Mouse (Mus musculus) hindbrain, embryonic 14.5 days (tissue): Measurements from ENCODE around the gene Col4a3. TPM values are rescaled to one million over a fixed set of nuclear protein-coding genes. Genes with fewer than 3 reads are reported as not detected.

ENCODE experiments used
- ATAC-seq: fragments of 200-750 bp; cut with Nextera tagmentation; 2 replicates; pipeline ENCODE4 v1.8.0; 2017; ENCODE audit warnings: moderate number of reproducible peaks, mild to moderate bottlenecking, moderate TSS enrichment, moderate library complexity; ENCODE audit not compliant: low FRiP score
- DNase-seq: peaks from one replicate; pipeline ENCODE4 v3.0.0-alpha.2; 2015; ENCODE audit warnings: low spot score
- H3K27ac ChIP-seq: fragments of 300-500 bp; sonication (generic); 2 replicates; pipeline ENCODE4 v1.5.1; 2014; ENCODE audit warnings: mild to moderate bottlenecking, moderate library complexity
- H3K27me3 ChIP-seq: fragments of 300-500 bp; sonication (generic); 2 replicates; pipeline ENCODE4 v1.6.1; 2014; ENCODE audit warnings: mild to moderate bottlenecking, low read length, mixed read lengths; ENCODE audit not compliant: control insufficient read depth, insufficient read depth
- H3K36me3 ChIP-seq: fragments of 300-500 bp; sonication (generic); replicated peaks from 2 replicates; pipeline ENCODE4 v1.6.1; 2014; ENCODE audit not compliant: control insufficient read depth, insufficient read depth
- H3K4me1 ChIP-seq: fragments of 300-500 bp; sonication (generic); replicated peaks from 2 replicates; pipeline ENCODE4 v1.6.1; 2014; ENCODE audit warnings: antibody characterized with exemption, low read length, mixed read lengths; ENCODE audit not compliant: control insufficient read depth, insufficient read depth
- H3K4me2 ChIP-seq: fragments of 300-500 bp; sonication (generic); replicated peaks from 2 replicates; pipeline ENCODE4 v1.6.1; 2014; ENCODE audit warnings: mild to moderate bottlenecking, moderate library complexity
- H3K4me3 ChIP-seq: fragments of 300-500 bp; sonication (generic); replicated peaks from 2 replicates; pipeline ENCODE4 v1.5.1; 2014; ENCODE audit warnings: mild to moderate bottlenecking, low read length
- H3K9ac ChIP-seq: fragments of 300-500 bp; sonication (generic); 2 replicates; pipeline ENCODE4 v1.6.1; 2014
- H3K9me3 ChIP-seq: fragments of 300-500 bp; sonication (generic); 2 replicates; pipeline ENCODE4 v1.6.1; 2016; ENCODE audit warnings: low read length; ENCODE audit not compliant: control insufficient read depth
- WGBS: fragments of 180-500 bp; shearing (Covaris S2); extraction: QIAGEN DNeasy Blood & Tissue Kit; methylation state at CpG from one replicate; pipeline ENCODE4 v1.1.7; 2014; 5-methylcytosine and 5-hydroxymethylcytosine counted together
- polyA plus RNA-seq: library from polyadenylated mRNA; unstranded; fragments of >200 nt; fragmentation: Nextera tagmentation; extraction: Ambion mirVana; gene quantifications from 2 replicates; pipeline ENCODE4 v1.2.1, GENCODE M21; 2014

Gene Col4a3
- polyA plus RNA-seq, 1 experiment from 2014 or later = 0.48 TPM

DNA sequence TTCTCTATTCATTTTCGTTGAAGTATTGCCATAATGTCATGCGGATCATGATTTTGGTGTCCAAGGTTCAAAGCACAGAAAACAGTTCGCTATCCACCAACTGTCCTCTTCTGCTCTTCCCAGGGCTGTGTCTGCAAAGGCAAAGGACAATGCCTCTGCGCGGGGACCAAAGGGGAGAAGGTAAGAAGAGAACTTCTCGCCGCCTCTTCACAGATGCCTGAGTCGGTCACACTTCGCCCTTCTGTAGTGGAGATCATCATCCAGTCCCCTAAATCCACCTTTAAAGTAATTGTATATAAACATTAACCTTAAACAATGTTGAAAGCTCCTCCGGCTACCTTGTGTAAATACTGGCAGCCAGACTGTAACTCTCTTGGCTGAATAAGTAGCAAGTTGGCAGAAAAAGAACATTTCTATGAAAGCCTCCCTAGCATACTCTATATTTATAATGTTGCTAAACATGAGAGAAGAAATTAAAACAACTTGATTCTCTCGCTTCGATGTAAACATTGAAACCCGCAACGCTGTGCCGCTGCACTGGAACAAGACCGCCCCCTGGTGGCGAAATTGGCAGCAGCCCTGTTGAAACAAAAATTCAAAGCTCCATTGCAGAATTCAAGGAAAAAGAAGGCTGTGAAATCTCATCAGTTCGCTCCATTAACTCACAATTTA, 54.7 kb downstream of the Col4a3 start:
- H3K9ac ChIP-seq = no peak overlapping the region
- 0 out of 2 replicates have a peak overlapping the region, but pooled peaks have one; percentile 2 for H3K4me3 ChIP-seq
- H3K4me2 ChIP-seq = peak overlapping the region; percentile 40
- 39% methylated on average over 18 of the region's 18 CpGs for WGBS
- no peaks in the 10 kb centered on the region for H3K9me3 ChIP-seq
- H3K36me3 ChIP-seq = no peaks in the 10 kb centered on the region
- DNase-seq (peak; percentile 92), ATAC-seq (peak; percentile 53; the same call in 1 of the 2 replicates)
- H3K27me3 ChIP-seq = no peaks in the 10 kb centered on the region
- H3K4me1 ChIP-seq = no peaks in the 10 kb centered on the region
- H3K27ac ChIP-seq = no peak overlapping the region

DNA sequence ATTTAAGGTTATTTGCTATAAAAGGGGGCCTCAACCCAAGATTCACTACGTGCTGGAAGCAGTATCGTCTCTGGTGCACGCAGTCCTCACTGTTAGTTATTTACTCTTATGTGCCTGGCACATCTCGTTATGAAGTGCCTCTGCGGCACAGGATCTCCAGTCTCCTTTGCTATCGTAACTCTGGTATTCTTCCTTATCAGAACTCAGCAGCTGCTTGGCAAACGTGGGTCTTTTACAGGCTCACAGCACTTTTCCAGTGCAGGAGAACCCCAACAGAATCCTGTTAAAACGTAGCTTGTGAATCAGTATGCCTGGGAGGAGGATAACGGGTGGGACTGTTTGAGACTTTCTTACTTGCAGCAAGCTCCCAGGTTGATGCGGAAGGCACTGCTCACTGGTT, 61.3 kb downstream of the Col4a3 start:
- ATAC-seq (no peak), DNase-seq (no peak)
- Histone ChIP-seq H3K4me1 (no peaks in the 10 kb centered on the region), H3K4me2 (no peak overlapping the region), H3K36me3 (no peaks in the 10 kb centered on the region), H3K27ac (no peak overlapping the region), H3K9ac (no peak overlapping the region), H3K27me3 (no peaks in the 10 kb centered on the region), H3K9me3 (no peaks in the 10 kb centered on the region), H3K4me3 (no peak overlapping the region)
- 75% methylated on average over 10 of the region's 10 CpGs for WGBS

DNA sequence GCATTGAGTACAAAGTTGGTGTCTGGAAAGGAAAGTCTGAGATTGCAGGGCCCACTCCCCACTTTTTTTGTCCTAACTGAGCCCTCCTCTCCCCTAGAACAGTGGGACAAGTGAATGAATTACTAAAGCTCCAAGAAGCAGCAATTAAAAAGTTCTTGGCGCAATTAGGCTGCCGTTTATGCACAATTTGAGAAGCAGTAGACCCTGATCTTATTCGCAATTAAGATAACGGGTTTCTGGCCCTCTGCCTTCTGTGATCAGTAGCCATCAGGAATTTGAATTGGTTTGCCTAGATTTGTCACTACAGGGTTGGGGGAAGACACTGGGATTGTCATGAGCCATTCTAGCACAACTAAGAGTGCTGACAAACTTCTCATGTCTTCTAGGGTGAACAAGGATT, 64.1 kb downstream of the Col4a3 start:
- no peaks in the 10 kb centered on the region for H3K36me3 ChIP-seq
- no peaks in the 10 kb centered on the region for H3K27me3 ChIP-seq
- H3K4me2 ChIP-seq = no peak overlapping the region
- H3K9me3 ChIP-seq = no peaks in the 10 kb centered on the region
- no peaks in the 10 kb centered on the region for H3K4me1 ChIP-seq
- no peak overlapping the region for H3K27ac ChIP-seq
- ATAC-seq = no peak
- WGBS = 70% methylated on average over 4 of the region's 4 CpGs
- H3K9ac ChIP-seq = no peak overlapping the region
- DNase-seq = no peak
- H3K4me3 ChIP-seq = no peak overlapping the region

- Histone ChIP-seq H3K27me3 (no peaks in the 10 kb centered on the region), H3K4me3 (no peak overlapping the region), H3K9ac (no peak overlapping the region), H3K27ac (no peak overlapping the region), H3K4me1 (no peaks in the 10 kb centered on the region), H3K9me3 (no peaks in the 10 kb centered on the region), H3K36me3 (no peaks in the 10 kb centered on the region), H3K4me2 (no peak overlapping the region)
- no peak for DNase-seq
- ATAC-seq = no peak
- WGBS = 39% methylated on average over 7 of the region's 7 CpGs
These were observed 67.3 kb downstream of the Col4a3 start for GRCm38 (mm10) chr1:82654046-82654445.

DNA sequence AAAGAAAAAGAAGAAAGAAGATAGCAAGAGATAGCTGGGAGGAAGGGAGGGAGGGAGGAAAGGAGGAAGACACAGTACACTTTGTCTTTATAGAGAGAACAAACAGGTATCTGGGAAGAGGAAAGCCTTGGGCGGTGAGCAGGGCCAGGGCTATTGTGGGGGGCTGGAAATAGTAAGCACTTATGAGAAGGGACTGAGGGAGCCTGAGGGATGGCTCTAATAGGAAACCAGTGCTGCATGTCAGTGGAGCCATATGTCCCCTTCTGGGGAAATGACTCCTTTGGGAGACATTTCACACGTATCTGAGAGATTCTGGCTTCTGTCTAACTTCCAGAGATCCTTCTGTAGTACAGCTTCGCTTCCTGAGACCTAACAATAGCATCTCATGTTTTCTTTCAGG, 69.7 kb downstream of the Col4a3 start:
- H3K4me2 ChIP-seq = no peak overlapping the region
- ATAC-seq = no peak

DNA sequence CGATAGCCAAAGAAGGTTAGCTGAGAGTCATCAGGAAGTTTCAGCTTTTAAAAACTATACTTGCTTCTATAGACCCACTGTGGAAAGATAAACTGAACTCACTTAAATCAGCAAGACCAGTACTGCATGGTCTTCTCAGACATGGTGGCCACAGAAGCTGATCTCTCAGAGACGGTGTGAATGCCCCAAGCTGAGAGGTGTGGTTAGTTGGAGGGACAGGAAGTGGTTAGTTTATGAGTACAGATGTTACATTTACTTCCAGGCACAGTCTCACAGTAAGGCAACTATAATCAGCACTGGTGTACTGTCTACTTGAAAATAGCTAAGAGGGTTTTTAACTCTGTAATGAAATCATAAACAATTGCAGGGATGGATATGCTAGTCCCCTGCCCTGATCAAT, 75.5 kb downstream of the Col4a3 start:
- ATAC-seq (no peak), DNase-seq (no peak)
- H3K4me2 ChIP-seq = no peak overlapping the region
- no peak overlapping the region for H3K27ac ChIP-seq
- H3K4me1 ChIP-seq = 0 out of 2 replicates have a peak, but pooled peaks cover 8% of the 10 kb centered on the region
- no peak overlapping the region for H3K4me3 ChIP-seq
- H3K9ac ChIP-seq = no peak overlapping the region
- H3K9me3 ChIP-seq = no peaks in the 10 kb centered on the region
- H3K36me3 ChIP-seq = no peaks in the 10 kb centered on the region
- 92% methylated on average over 2 of the region's 2 CpGs for WGBS
- H3K27me3 ChIP-seq = no peaks in the 10 kb centered on the region

More for the DNA sequence above, 69.7 kb downstream of the Col4a3 start:
- Histone ChIP-seq H3K36me3 (no peaks in the 10 kb centered on the region), H3K9ac (no peak overlapping the region), H3K9me3 (no peaks in the 10 kb centered on the region), H3K4me1 (no peaks in the 10 kb centered on the region), H3K27ac (no peak overlapping the region), H3K4me3 (no peak overlapping the region), H3K27me3 (no peaks in the 10 kb centered on the region)
- DNase-seq = no peak
- 54% methylated on average over 3 of the region's 3 CpGs for WGBS

GRCm38 (mm10) chr1:82663522-82663921, 76.8 kb downstream of the Col4a3 start:
- Histone ChIP-seq H3K27ac (no peak overlapping the region), H3K9me3 (no peaks in the 10 kb centered on the region), H3K4me1 (0 out of 2 replicates have a peak, but pooled peaks cover 8% of the 10 kb centered on the region), H3K9ac (no peak overlapping the region), H3K4me3 (no peak overlapping the region), H3K4me2 (no peak overlapping the region), H3K36me3 (no peaks in the 10 kb centered on the region), H3K27me3 (no peaks in the 10 kb centered on the region)
- peak; percentile 29 for DNase-seq
- 14% methylated on average over 2 of the region's 2 CpGs for WGBS
- no peak for ATAC-seq

GRCm38 (mm10) chr1:82686328-82686727, 99.6 kb downstream of the Col4a3 start:
- 88% methylated on average over 5 of the region's 5 CpGs for WGBS
- Histone ChIP-seq H3K4me1 (no peaks in the 10 kb centered on the region), H3K27me3 (no peaks in the 10 kb centered on the region), H3K4me3 (no peak overlapping the region), H3K9ac (no peak overlapping the region), H3K27ac (no peak overlapping the region), H3K9me3 (no peaks in the 10 kb centered on the region), H3K36me3 (no peaks in the 10 kb centered on the region), H3K4me2 (no peak overlapping the region)
- ATAC-seq (no peak), DNase-seq (no peak)

DNA sequence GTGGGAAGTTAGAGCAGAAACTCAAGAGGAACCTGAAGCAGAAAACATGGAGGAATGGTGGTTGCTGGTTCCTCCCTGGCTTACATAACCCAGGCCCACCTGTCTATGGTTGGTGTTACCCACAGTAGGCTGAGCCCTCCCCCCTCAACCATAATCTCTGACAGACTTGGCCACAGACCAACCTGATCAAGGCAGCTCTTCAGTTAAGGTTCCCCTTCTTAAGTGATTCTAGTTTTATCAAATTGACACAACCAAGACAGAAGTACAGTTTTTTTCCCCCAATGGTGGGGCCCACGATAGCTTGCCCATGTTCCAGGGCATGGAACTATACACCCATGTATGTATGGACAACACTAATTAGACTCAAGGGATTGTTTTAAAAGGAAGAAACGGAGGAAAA, 100.1 kb downstream of the Col4a3 start:
- H3K27me3 ChIP-seq = no peaks in the 10 kb centered on the region
- no peaks in the 10 kb centered on the region for H3K36me3 ChIP-seq
- H3K27ac ChIP-seq = no peak overlapping the region
- H3K9ac ChIP-seq = no peak overlapping the region
- H3K4me3 ChIP-seq = no peak overlapping the region
- no peaks in the 10 kb centered on the region for H3K4me1 ChIP-seq
- no peaks in the 10 kb centered on the region for H3K9me3 ChIP-seq
- ATAC-seq = no peak
- no peak for DNase-seq
- H3K4me2 ChIP-seq = no peak overlapping the region
- 90% methylated on average over 2 of the region's 2 CpGs for WGBS

GRCm38 (mm10) chr1:82687931-82688330, 101.2 kb downstream of the Col4a3 start:
- no peak overlapping the region for H3K4me2 ChIP-seq
- no peaks in the 10 kb centered on the region for H3K36me3 ChIP-seq
- no peaks in the 10 kb centered on the region for H3K9me3 ChIP-seq
- H3K4me3 ChIP-seq = no peak overlapping the region
- ATAC-seq = no peak
- H3K27me3 ChIP-seq = no peaks in the 10 kb centered on the region
- H3K9ac ChIP-seq = no peak overlapping the region
- DNase-seq = no peak
- WGBS = 48% methylated on average over 6 of the region's 6 CpGs
- H3K4me1 ChIP-seq = no peaks in the 10 kb centered on the region
- H3K27ac ChIP-seq = no peak overlapping the region
